Comparison of ENCODE assay signal across 8 mouse cellular contexts in the genomic region with DNA sequence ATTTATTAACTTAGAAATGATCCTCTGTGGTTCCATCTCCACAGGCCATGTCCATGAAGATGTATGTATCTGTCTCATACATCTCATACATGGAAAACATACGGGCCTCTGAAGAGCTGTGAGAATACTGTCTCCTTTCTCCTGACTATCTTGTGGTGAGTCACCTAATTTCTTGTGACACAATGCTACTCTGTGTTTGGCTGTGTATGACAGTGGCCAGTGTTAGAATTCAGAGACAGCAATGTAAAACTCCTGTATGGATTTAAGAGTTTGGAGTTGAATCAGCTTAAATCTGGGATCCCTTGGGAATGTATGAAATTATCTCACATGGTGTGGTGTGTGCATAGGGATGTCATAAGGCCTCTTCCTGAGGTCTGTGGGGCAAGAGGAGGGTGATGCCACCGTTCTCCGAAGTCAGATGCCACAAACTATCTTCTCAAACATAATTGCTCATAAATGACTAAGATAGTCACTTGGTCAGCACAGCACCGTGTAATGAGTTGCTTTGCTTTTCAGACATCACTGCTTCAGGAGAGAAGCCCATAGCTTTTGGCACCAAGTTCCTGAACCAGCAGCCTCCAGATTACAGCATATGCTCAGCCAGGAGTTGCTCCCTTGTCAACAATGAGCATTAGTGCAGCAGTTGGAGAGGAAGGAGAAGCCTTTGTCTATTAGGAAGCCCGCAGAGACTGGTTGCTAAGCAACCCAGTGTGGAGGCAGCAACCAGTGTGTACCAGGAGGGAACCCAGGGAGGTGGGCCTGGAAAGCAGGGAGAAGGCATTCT.
A peak's percentile ranks its signal among the peaks of the same experiment; 100 is the strongest.
DNase-seq lines count a peak whose midpoint lies in the region; ATAC-seq lines count a peak whose summit lies in the region.

No protein-coding gene starts in this region.

- H3K4me1 ChIP-seq in embryonic facial prominence, embryonic 14.5 days (ENCODE audit: control insufficient read depth, insufficient read depth, low read length): 0 out of 2 replicates have a peak, but pooled peaks cover 3% of the 10 kb centered on the region
- peaks cover 5% of the 10 kb centered on the region; the same call in 1 of the 2 replicates for H3K4me1 ChIP-seq in neural tube, embryonic 11.5 days (ENCODE audit: control insufficient read depth, insufficient read depth, low read length)
- H3K4me1 ChIP-seq in kidney, embryonic 15.5 days: no peaks in the 10 kb centered on the region

- H3K9ac ChIP-seq in embryonic facial prominence, embryonic 14.5 days (ENCODE audit: low read depth, low read length): no peak overlapping the region
- no peak overlapping the region for H3K9ac ChIP-seq in neural tube, embryonic 11.5 days (ENCODE audit: low read length)
- H3K9ac ChIP-seq in kidney, embryonic 15.5 days: no peak overlapping the region

- no peak overlapping the region for H3K4me3 ChIP-seq in embryonic facial prominence, embryonic 14.5 days (ENCODE audit: low read depth, low read length)
- H3K4me3 ChIP-seq in neural tube, embryonic 11.5 days (ENCODE audit: low read depth, low read length): no peak overlapping the region
- no peak overlapping the region for H3K4me3 ChIP-seq in kidney, embryonic 15.5 days (replicated peaks)

- WGBS in embryonic facial prominence, embryonic 14.5 days: 50% methylated on average over 5 of the region's 5 CpGs
- 38% methylated on average over 5 of the region's 5 CpGs for WGBS in neural tube, embryonic 11.5 days
- WGBS in kidney, embryonic 15.5 days: 59% methylated on average over 5 of the region's 5 CpGs

- peak; percentile 18 for DNase-seq in WW6 (ENCODE audit: low read depth, low spot score)
- DNase-seq in embryonic facial prominence, embryonic 14.5 days (ENCODE audit: low spot score): peak; percentile 87
- peak; percentile 76 to 86 for DNase-seq in layer of hippocampus, adult 8-10 months (ENCODE audit: low spot score in 2 of 2)
- peak; percentile 75 for DNase-seq in neural tube, embryonic 11.5 days (ENCODE audit: low spot score)
- DNase-seq in testis, postnatal 10 days (ENCODE audit: low spot score): no peak

- no peaks in the 10 kb centered on the region for H3K9me3 ChIP-seq in embryonic facial prominence, embryonic 14.5 days (ENCODE audit: control insufficient read depth, low read length)
- H3K9me3 ChIP-seq in neural tube, embryonic 11.5 days (ENCODE audit: control insufficient read depth, low read length): no peaks in the 10 kb centered on the region
- no peaks in the 10 kb centered on the region for H3K9me3 ChIP-seq in kidney, embryonic 15.5 days (replicated peaks)

- ATAC-seq in embryonic facial prominence, embryonic 14.5 days (ENCODE audit: low read depth): peak; percentile 95
- ATAC-seq in neural tube, embryonic 11.5 days (ENCODE audit: insufficient read depth, low FRiP score, low TSS enrichment): peak; percentile 96
- no peak for ATAC-seq in CD4-positive, CD25-positive, alpha-beta regulatory T cell, adult 4 months
- no peak for ATAC-seq in kidney, embryonic 15.5 days (replicated peaks; ENCODE audit: low FRiP score)
- ATAC-seq in erythroblast, adult 5-6 weeks (replicated peaks; ENCODE audit: low FRiP score, poor library complexity, severe bottlenecking): no peak

- no peaks in the 10 kb centered on the region for H3K36me3 ChIP-seq in embryonic facial prominence, embryonic 14.5 days (ENCODE audit: control insufficient read depth, insufficient read depth, low read length)
- H3K36me3 ChIP-seq in neural tube, embryonic 11.5 days (ENCODE audit: control insufficient read depth, insufficient read depth, low read length): no peaks in the 10 kb centered on the region
- H3K36me3 ChIP-seq in kidney, embryonic 15.5 days: no peaks in the 10 kb centered on the region

- H3K27ac ChIP-seq in embryonic facial prominence, embryonic 14.5 days (replicated peaks; ENCODE audit: low read depth, low read length): no peak overlapping the region
- H3K27ac ChIP-seq in neural tube, embryonic 11.5 days (ENCODE audit: low read depth, low read length): peak overlapping the region; percentile 27; the same call in 1 of the 2 replicates
- no peak overlapping the region for H3K27ac ChIP-seq in kidney, embryonic 15.5 days

- H3K4me2 ChIP-seq in embryonic facial prominence, embryonic 14.5 days (ENCODE audit: low read depth, low read length): no peak overlapping the region
- H3K4me2 ChIP-seq in neural tube, embryonic 11.5 days (ENCODE audit: low read depth): no peak overlapping the region
- no peak overlapping the region for H3K4me2 ChIP-seq in kidney, embryonic 15.5 days

- no peaks in the 10 kb centered on the region for H3K27me3 ChIP-seq in embryonic facial prominence, embryonic 14.5 days (replicated peaks; ENCODE audit: control insufficient read depth, insufficient read depth, low read length)
- H3K27me3 ChIP-seq in neural tube, embryonic 11.5 days (ENCODE audit: control insufficient read depth, insufficient read depth, low read length): no peaks in the 10 kb centered on the region
- no peaks in the 10 kb centered on the region for H3K27me3 ChIP-seq in kidney, embryonic 15.5 days

Comparison
In these comparisons a context has a peak if more than half of its experiments do, and no peak if none do; other contexts are left out.
1. ATAC-seq: peak in embryonic facial prominence, embryonic 14.5 days (single experiment) and neural tube, embryonic 11.5 days (single experiment); none in CD4-positive, CD25-positive, alpha-beta regulatory T cell, adult 4 months (single experiment), kidney, embryonic 15.5 days (single experiment) and erythroblast, adult 5-6 weeks (single experiment).